Mouse (Mus musculus): ENCODE measurements around the gene Nrap.

DNA sequence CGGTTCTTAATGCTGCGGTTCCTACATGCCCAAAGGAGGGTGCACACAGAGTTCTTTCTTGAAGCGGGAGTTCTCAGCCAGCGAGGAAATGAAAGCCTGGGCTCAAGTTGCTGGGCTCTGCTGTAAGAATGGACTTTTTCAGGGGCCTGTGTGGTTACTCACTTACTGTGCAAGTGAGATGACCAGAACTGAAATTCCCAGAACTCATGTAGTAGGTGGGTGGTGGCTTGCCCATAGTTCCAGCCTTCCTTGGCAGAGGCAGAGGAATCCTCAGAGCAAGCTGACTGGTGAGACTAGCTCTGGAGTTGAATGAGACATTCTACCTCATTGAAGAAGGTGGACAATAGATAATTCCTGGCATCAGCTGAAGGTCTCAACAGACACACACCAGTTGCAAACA, 16.0 kb upstream of the Nrap start:
- TF ChIP-seq TAL1 (IDR thresholded peaks at IDR 0.05; ENCODE audit: low read length) (no peak), GATA1 (IDR thresholded peaks at IDR 0.05; ENCODE audit: low read length) (no peak)
